Mouse (Mus musculus) olfactory bulb, adult 2 months (tissue): ENCODE results near the gene Fry. TPM values are rescaled to one million over a fixed set of nuclear protein-coding genes. Genes with fewer than 3 reads are reported as not detected.

Experiments
- H3K27ac ChIP-seq: fragments of 200-500 bp; 2 replicates; pipeline ENCODE4 v1.5.1; 2012; ENCODE audit warnings: low read depth, low read length; ENCODE audit not compliant: insufficient read depth
- H3K4me1 ChIP-seq: fragments of 200-500 bp; 2 replicates; pipeline ENCODE4 v1.6.1; 2012; ENCODE audit warnings: low read length; ENCODE audit not compliant: control insufficient read depth, insufficient read depth
- H3K4me3 ChIP-seq: fragments of 200-500 bp; 2 replicates; pipeline ENCODE4 v1.5.1; 2012; ENCODE audit warnings: mild to moderate bottlenecking, low read depth, low read length, moderate library complexity; ENCODE audit not compliant: insufficient read depth
- CTCF ChIP-seq: fragments of 200-500 bp; IDR thresholded peaks from 2 replicates; pipeline ENCODE4 v1.5.1; 2012; ENCODE audit warnings: low read depth, mild to moderate bottlenecking, low read length, moderate library complexity; ENCODE audit not compliant: insufficient read depth
- POLR2A ChIP-seq: fragments of 200-500 bp; IDR thresholded peaks from 2 replicates; pipeline ENCODE4 v1.6.1; 2012; ENCODE audit warnings: mild to moderate bottlenecking, low read depth, low read length, moderate library complexity; ENCODE audit not compliant: insufficient read depth
- WGBS: fragments of 180-500 bp; shearing (Covaris S2); methylation state at CpG from one replicate; pipeline ENCODE4 v1.1.7; 2018; 5-methylcytosine and 5-hydroxymethylcytosine counted together
- polyA plus RNA-seq: library from polyadenylated mRNA; stranded (reverse); fragments of >200 nt; gene quantifications from 2 replicates; pipeline ENCODE4 v1.2.4, GENCODE M21; 2012; ENCODE audit warnings: low replicate concordance; ENCODE audit not compliant: missing spikeins, insufficient read depth, insufficient read length

Gene Fry
- polyA plus RNA-seq, 1 experiment, result not detected

- 80% methylated on average over 2 of the region's 2 CpGs for WGBS
- H3K4me3 ChIP-seq, result no peak overlapping the region
- H3K4me1 ChIP-seq, result peaks cover 10% of the 10 kb centered on the region
- TF ChIP-seq CTCF (no peak), POLR2A (no peak)
- H3K27ac ChIP-seq, result no peak overlapping the region
Observed at GRCm38 (mm10) chr5:150281084-150281483, 162.6 kb downstream of the Fry start.

GRCm38 (mm10) chr5:150282091-150282490 is 163.6 kb downstream of the Fry start:
- TF ChIP-seq POLR2A (no peak), CTCF (no peak)
- Histone ChIP-seq H3K4me3 (no peak overlapping the region), H3K4me1 (peaks cover 5% of the 10 kb centered on the region; the same call in 1 of the 2 replicates), H3K27ac (no peak overlapping the region)
- 80% methylated on average over 7 of the region's 7 CpGs for WGBS

- no peak overlapping the region for H3K27ac ChIP-seq
- no peak overlapping the region for H3K4me3 ChIP-seq
- peaks cover 12% of the 10 kb centered on the region; the same call in 1 of the 2 replicates for H3K4me1 ChIP-seq
- TF ChIP-seq POLR2A (no peak), CTCF (no peak)
- WGBS, result 78% methylated on average over 7 of the region's 7 CpGs
Observed at GRCm38 (mm10) chr5:150287949-150288348, 169.5 kb downstream of the Fry start.

- no peak for TF ChIP-seq CTCF
- Histone ChIP-seq H3K27ac (no peak overlapping the region), H3K4me1 (peaks cover 15% of the 10 kb centered on the region; the same call in 1 of the 2 replicates), H3K4me3 (no peak overlapping the region)
- WGBS, result 76% methylated on average over 8 of the region's 8 CpGs
Observed at GRCm38 (mm10) chr5:150289611-150290010, 171.2 kb downstream of the Fry start.

- no peak overlapping the region for H3K27ac ChIP-seq
- 80% methylated on average over 4 of the region's 4 CpGs for WGBS
- H3K4me3 ChIP-seq, result no peak overlapping the region
- no peak for TF ChIP-seq CTCF
- no peak for TF ChIP-seq POLR2A
- peaks cover 21% of the 10 kb centered on the region for H3K4me1 ChIP-seq
Observed at GRCm38 (mm10) chr5:150290494-150291199, 172.2 kb downstream of the Fry start.

GRCm38 (mm10) chr5:150291216-150291615 is 172.8 kb downstream of the Fry start:
- H3K4me1 ChIP-seq, result peaks cover 21% of the 10 kb centered on the region
- TF ChIP-seq POLR2A (no peak), CTCF (no peak)
- H3K27ac ChIP-seq, result no peak overlapping the region
- H3K4me3 ChIP-seq, result no peak overlapping the region
- 90% methylated on average over 6 of the region's 6 CpGs for WGBS

- H3K4me3 ChIP-seq, result no peak overlapping the region
- no peak overlapping the region for H3K27ac ChIP-seq
- no peak for TF ChIP-seq POLR2A
- 80% methylated on average over 3 of the region's 3 CpGs for WGBS
- H3K4me1 ChIP-seq, result peaks cover 17% of the 10 kb centered on the region
Observed at GRCm38 (mm10) chr5:150292186-150292585, 173.7 kb downstream of the Fry start.

- WGBS, result 37% methylated on average over 11 of the region's 11 CpGs
- no peak overlapping the region for H3K27ac ChIP-seq
- TF ChIP-seq CTCF (no peak), POLR2A (no peak)
- H3K4me3 ChIP-seq, result no peak overlapping the region
- H3K4me1 ChIP-seq, result peaks cover 13% of the 10 kb centered on the region
Observed at GRCm38 (mm10) chr5:150294306-150294705, 175.9 kb downstream of the Fry start.

- no peak overlapping the region for H3K27ac ChIP-seq
- no peak overlapping the region for H3K4me3 ChIP-seq
- TF ChIP-seq POLR2A (no peak), CTCF (no peak)
- WGBS, result 85% methylated on average over 11 of the region's 11 CpGs
- H3K4me1 ChIP-seq, result peaks cover 9% of the 10 kb centered on the region
Observed at GRCm38 (mm10) chr5:150295096-150295495, 176.7 kb downstream of the Fry start.

- H3K4me3 ChIP-seq, result no peak overlapping the region
- H3K4me1 ChIP-seq, result peaks cover 9% of the 10 kb centered on the region
- no peak for TF ChIP-seq CTCF
- TF ChIP-seq POLR2A, result no peak
- H3K27ac ChIP-seq, result no peak overlapping the region
- 67% methylated on average over 6 of the region's 6 CpGs for WGBS
Observed at GRCm38 (mm10) chr5:150298969-150299368, 180.5 kb downstream of the Fry start.
